Mouse (Mus musculus) lung, embryonic 14.5 days (tissue): ENCODE results near the gene Larp4b. TPM values are rescaled to one million over a fixed set of nuclear protein-coding genes. Genes with fewer than 3 reads are reported as not detected.
"Not testable (repeated sequence)": the region's sequence is repeated elsewhere in the genome, so short reads cannot be mapped to it uniquely, and the experiment has no call there.

Experiments used
- ATAC-seq: fragments of 200-750 bp; cut with Nextera tagmentation; 2 replicates; pipeline ENCODE4 v1.8.0; 2017; ENCODE audit warnings: mild to moderate bottlenecking, moderate TSS enrichment, moderate library complexity; ENCODE audit not compliant: insufficient read depth
- DNase-seq: peaks from one replicate; pipeline ENCODE4 v3.0.0-alpha.2; 2015
- H3K27ac ChIP-seq: fragments of 300-500 bp; sonication (generic); 2 replicates; pipeline ENCODE4 v1.5.1; 2014; ENCODE audit warnings: low read depth, mild to moderate bottlenecking, moderate library complexity
- H3K27me3 ChIP-seq: fragments of 300-500 bp; sonication (generic); 2 replicates; pipeline ENCODE4 v1.6.1; 2014; ENCODE audit warnings: low read length, control low read depth; ENCODE audit not compliant: insufficient read depth
- H3K36me3 ChIP-seq: fragments of 300-500 bp; sonication (generic); 2 replicates; pipeline ENCODE4 v1.6.1; 2014; ENCODE audit warnings: control low read depth; ENCODE audit not compliant: insufficient read depth
- H3K4me1 ChIP-seq: fragments of 300-500 bp; sonication (generic); 2 replicates; pipeline ENCODE4 v1.6.1; 2014; ENCODE audit warnings: antibody characterized with exemption, control low read depth; ENCODE audit not compliant: insufficient read depth
- H3K4me2 ChIP-seq: fragments of 300-500 bp; sonication (generic); 2 replicates; pipeline ENCODE4 v1.6.1; 2014; ENCODE audit warnings: mild to moderate bottlenecking
- H3K4me3 ChIP-seq: fragments of 300-500 bp; sonication (generic); 2 replicates; pipeline ENCODE4 v1.5.1; 2014; ENCODE audit warnings: low read depth, low read length
- H3K9ac ChIP-seq: fragments of 300-500 bp; sonication (generic); 2 replicates; pipeline ENCODE4 v1.6.1; 2014
- H3K9me3 ChIP-seq: fragments of 300-500 bp; sonication (generic); 2 replicates; pipeline ENCODE4 v1.6.1; 2016; ENCODE audit warnings: low read depth, low read length, control low read depth
- CTCF ChIP-seq: IDR thresholded peaks from 2 replicates; pipeline ENCODE4 v1.5.1; 2016; ENCODE audit warnings: antibody characterized with exemption, low read depth
- WGBS: fragments of 180-500 bp; shearing (Covaris S2); extraction: QIAGEN DNeasy Blood & Tissue Kit; methylation state at CpG from one replicate; pipeline ENCODE4 v1.1.7; 2014; 5-methylcytosine and 5-hydroxymethylcytosine counted together
- polyA plus RNA-seq: library from polyadenylated mRNA; unstranded; fragments of >200 nt; fragmentation: Nextera tagmentation; extraction: Ambion mirVana; gene quantifications from 2 replicates; pipeline ENCODE4 v1.2.1, GENCODE M21; 2014

Larp4b gene
- 41.4 and 42.0 TPM in 2 replicates for polyA plus RNA-seq

- peak; percentile 100 for ATAC-seq
- H3K4me1 ChIP-seq, result peaks cover 6% of the 10 kb centered on the region; the same call in 1 of the 2 replicates
- peak within 1 kb of the TSS; percentile 97 for H3K27ac ChIP-seq
- H3K9me3 ChIP-seq, result no peaks in the 10 kb centered on the region
- H3K9ac ChIP-seq, result peak within 1 kb of the TSS; percentile 96
- peak within 1 kb of the TSS; percentile 76 for H3K4me2 ChIP-seq
- peak within 1 kb of the TSS; percentile 98 for H3K4me3 ChIP-seq
- no peak for TF ChIP-seq CTCF
- under 1% methylated on average over 85 of the region's 92 CpGs for WGBS
- H3K27me3 ChIP-seq, result no peaks in the 10 kb centered on the region
- peak; percentile 98 for DNase-seq
- no peaks in the 10 kb centered on the region for H3K36me3 ChIP-seq
These were observed at the start of gene Larp4b for GRCm38 (mm10) chr13:9093316-9094155. TSS of gene Larp4b (plus strand) at chr13:9093881.

- H3K27ac ChIP-seq, result no peak overlapping the region
- no peak overlapping the region for H3K4me3 ChIP-seq
- no peaks in the 10 kb centered on the region for H3K27me3 ChIP-seq
- DNase-seq (no peak), ATAC-seq (no peak)
- H3K4me2 ChIP-seq, result no peak overlapping the region
- H3K9me3 ChIP-seq, result no peaks in the 10 kb centered on the region
- H3K9ac ChIP-seq, result no peak overlapping the region
- 95% methylated on average over 1 of the region's 1 CpGs for WGBS
- H3K36me3 ChIP-seq, result no peaks in the 10 kb centered on the region
- TF ChIP-seq CTCF, result no peak
- H3K4me1 ChIP-seq, result peaks cover 13% of the 10 kb centered on the region; the same call in 1 of the 2 replicates
These were observed 49.0 kb upstream of the Larp4b start for GRCm38 (mm10) chr13:9044731-9045130.

- not testable (repeated sequence) for H3K36me3 ChIP-seq, H3K27me3 ChIP-seq, H3K4me3 ChIP-seq, H3K9ac ChIP-seq, H3K4me1 ChIP-seq, H3K4me2 ChIP-seq, ATAC-seq, H3K27ac ChIP-seq, H3K9me3 ChIP-seq, DNase-seq
- WGBS, result 47% methylated on average over 10 of the region's 10 CpGs
These were observed 41.5 kb upstream of the Larp4b start for GRCm38 (mm10) chr13:9052049-9052691.

- no peak for DNase-seq
- ATAC-seq, result no peak
- Histone ChIP-seq H3K9ac (no peak overlapping the region), H3K27me3 (no peaks in the 10 kb centered on the region), H3K27ac (no peak overlapping the region), H3K4me2 (no peak overlapping the region), H3K4me1 (no peaks in the 10 kb centered on the region), H3K36me3 (no peaks in the 10 kb centered on the region), H3K4me3 (no peak overlapping the region), H3K9me3 (no peaks in the 10 kb centered on the region)
- TF ChIP-seq CTCF, result no peak
- 30% methylated on average over 1 of the region's 1 CpGs for WGBS
These were observed 36.4 kb upstream of the Larp4b start for GRCm38 (mm10) chr13:9057277-9057676.

GRCm38 (mm10) chr13:9058706-9059105 lies 35.0 kb upstream of the Larp4b start:
- no peak for ATAC-seq
- no peaks in the 10 kb centered on the region for H3K27me3 ChIP-seq
- TF ChIP-seq CTCF, result no peak

GRCm38 (mm10) chr13:9061394-9061793 lies 32.3 kb upstream of the Larp4b start:
- no peak overlapping the region for H3K27ac ChIP-seq
- WGBS, result 65% methylated on average over 4 of the region's 4 CpGs
- no peak overlapping the region for H3K4me3 ChIP-seq
- no peaks in the 10 kb centered on the region for H3K9me3 ChIP-seq
- H3K4me1 ChIP-seq, result no peaks in the 10 kb centered on the region
- no peak overlapping the region for H3K9ac ChIP-seq
- H3K4me2 ChIP-seq, result no peak overlapping the region
- ATAC-seq (no peak), DNase-seq (no peak)
- no peaks in the 10 kb centered on the region for H3K36me3 ChIP-seq
- no peaks in the 10 kb centered on the region for H3K27me3 ChIP-seq
- no peak for TF ChIP-seq CTCF

More at GRCm38 (mm10) chr13:9058706-9059105, 35.0 kb upstream of the Larp4b start:
- Histone ChIP-seq H3K4me1 (no peaks in the 10 kb centered on the region), H3K36me3 (no peaks in the 10 kb centered on the region), H3K9me3 (no peaks in the 10 kb centered on the region), H3K27ac (no peak overlapping the region), H3K4me3 (no peak overlapping the region), H3K4me2 (no peak overlapping the region), H3K9ac (no peak overlapping the region)
- no peak for DNase-seq
- WGBS, result 92% methylated on average over 4 of the region's 4 CpGs

GRCm38 (mm10) chr13:9064196-9064595 lies 29.5 kb upstream of the Larp4b start:
- Histone ChIP-seq H3K27me3 (no peaks in the 10 kb centered on the region), H3K9me3 (no peaks in the 10 kb centered on the region), H3K4me1 (no peaks in the 10 kb centered on the region), H3K36me3 (no peaks in the 10 kb centered on the region), H3K27ac (no peak overlapping the region), H3K4me3 (no peak overlapping the region), H3K9ac (no peak overlapping the region), H3K4me2 (no peak overlapping the region)
- WGBS, result 70% methylated on average over 2 of the region's 2 CpGs
- TF ChIP-seq CTCF, result no peak
- no peak for DNase-seq
- ATAC-seq, result no peak
